Mouse (Mus musculus) heart, embryonic 14.5 days (tissue): ENCODE results near the gene Bud23. TPM values are rescaled to one million over a fixed set of nuclear protein-coding genes. Genes with fewer than 3 reads are reported as not detected.

Experiments
- ATAC-seq: fragments of 200-750 bp; cut with Nextera tagmentation; 2 replicates; pipeline ENCODE4 v1.8.0; 2017; ENCODE audit warnings: low read depth, moderate TSS enrichment; ENCODE audit not compliant: insufficient number of reproducible peaks, insufficient read depth, low FRiP score
- H3K27ac ChIP-seq, 2 experiments: fragments of 200-500 bp in 1 of 2; fragments of 300-500 bp in 1 of 2; sonication (generic) in 1 of 2; replicated peaks in 1 of 2; 2 replicates each; pipeline ENCODE4 v1.5.1; 2012 to 2014; ENCODE audit warnings: low read depth in 2 of 2, low read length in 2 of 2, control low read depth in 1 of 2, mild to moderate bottlenecking in 1 of 2, mixed read lengths in 1 of 2; ENCODE audit not compliant: control insufficient read depth in 1 of 2, insufficient read depth in 1 of 2
- H3K27me3 ChIP-seq: fragments of 300-500 bp; sonication (generic); 2 replicates; pipeline ENCODE4 v1.6.1; 2014; ENCODE audit warnings: mild to moderate bottlenecking, low read length, control low read depth; ENCODE audit not compliant: control insufficient read depth, insufficient read depth
- H3K36me3 ChIP-seq: fragments of 300-500 bp; sonication (generic); 2 replicates; pipeline ENCODE4 v1.6.1; 2014; ENCODE audit warnings: mild to moderate bottlenecking, control low read depth, low read length, mixed read lengths; ENCODE audit not compliant: control insufficient read depth, insufficient read depth
- H3K4me1 ChIP-seq, 2 experiments: fragments of 200-500 bp in 1 of 2; fragments of 300-500 bp in 1 of 2; sonication (generic) in 1 of 2; 2 replicates each; pipeline ENCODE4 v1.6.1; 2012 to 2014; ENCODE audit warnings: low read length in 2 of 2, control low read depth in 1 of 2, mixed read lengths in 1 of 2; ENCODE audit not compliant: control insufficient read depth in 2 of 2, insufficient read depth in 2 of 2
- H3K4me2 ChIP-seq: fragments of 300-500 bp; sonication (generic); 2 replicates; pipeline ENCODE4 v1.6.1; 2014; ENCODE audit warnings: mild to moderate bottlenecking, low read length
- H3K4me3 ChIP-seq, 2 experiments: fragments of 200-500 bp in 1 of 2; fragments of 300-500 bp in 1 of 2; sonication (generic) in 1 of 2; 2 replicates each; pipeline ENCODE4 v1.5.1; 2012 to 2014; ENCODE audit warnings: low read length in 2 of 2, mild to moderate bottlenecking in 2 of 2, control low read depth in 1 of 2, low read depth in 1 of 2, moderate library complexity in 1 of 2; ENCODE audit not compliant: control insufficient read depth in 1 of 2, insufficient read depth in 1 of 2
- H3K9ac ChIP-seq: fragments of 300-500 bp; sonication (generic); 2 replicates; pipeline ENCODE4 v1.6.1; 2014; ENCODE audit warnings: mild to moderate bottlenecking, low read length
- H3K9me3 ChIP-seq: fragments of 300-500 bp; sonication (generic); 2 replicates; pipeline ENCODE4 v1.6.1; 2016; ENCODE audit warnings: low read length, control low read depth; ENCODE audit not compliant: control insufficient read depth
- WGBS: fragments of 180-500 bp; shearing (Covaris S2); extraction: QIAGEN DNeasy Blood & Tissue Kit; methylation state at CpG from one replicate; pipeline ENCODE4 v1.1.7; 2014; 5-methylcytosine and 5-hydroxymethylcytosine counted together
- polyA plus RNA-seq: library from polyadenylated mRNA; unstranded; fragments of >200 nt; fragmentation: Nextera tagmentation; extraction: Ambion mirVana; gene quantifications from 2 replicates; pipeline ENCODE4 v1.2.1, GENCODE M21; 2014

Bud23 gene
- polyA plus RNA-seq, 1 experiment from 2014 or later, result 52.3 TPM

DNA sequence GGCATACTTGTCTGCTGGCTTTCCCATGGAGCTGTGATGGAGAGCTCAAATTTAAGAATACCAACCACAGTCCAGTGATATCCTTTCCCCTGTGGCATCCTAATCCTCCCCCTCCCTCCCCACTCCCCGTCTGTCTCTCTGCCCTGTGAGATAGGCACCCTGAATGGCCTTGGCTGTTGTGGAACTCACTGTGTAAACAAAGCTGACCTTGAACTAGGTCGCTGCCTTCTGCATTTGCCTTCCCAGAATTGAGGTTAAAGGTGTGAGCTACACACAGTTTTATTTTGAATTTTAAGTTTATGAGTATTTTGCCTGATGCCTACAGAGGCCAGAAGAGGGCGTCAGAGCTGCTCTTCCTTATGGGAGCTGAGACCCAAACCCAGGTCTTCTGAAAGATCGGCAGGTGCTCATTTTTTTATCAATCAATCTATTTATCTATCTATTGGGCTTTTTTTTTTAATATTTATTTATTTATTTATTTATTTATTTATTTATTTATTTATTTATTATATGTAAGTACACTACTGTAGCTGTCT is 48.5 kb downstream of the Bud23 start:
- no peak overlapping the region for H3K4me2 ChIP-seq
- WGBS, result 42% methylated on average over 4 of the region's 4 CpGs
- ATAC-seq, result no peak

GRCm38 (mm10) chr5:135015497-135015896 is 49.3 kb downstream of the Bud23 start:
- H3K27me3 ChIP-seq, result no peaks in the 10 kb centered on the region
- H3K9me3 ChIP-seq, result no peaks in the 10 kb centered on the region
- no peak overlapping the region for H3K4me2 ChIP-seq
- H3K36me3 ChIP-seq, result peaks cover 13% of the 10 kb centered on the region
- no peak overlapping the region for H3K9ac ChIP-seq
- no peak overlapping the region for H3K27ac ChIP-seq
- 14% methylated on average over 7 of the region's 7 CpGs for WGBS
- ATAC-seq, result no peak
- peaks cover 3 to 13% of the 10 kb centered on the region in 2 experiments for H3K4me1 ChIP-seq
- H3K4me3 ChIP-seq, result no peak overlapping the region

More for the DNA sequence above, 48.5 kb downstream of the Bud23 start:
- H3K36me3 ChIP-seq, result peaks cover 8% of the 10 kb centered on the region; the same call in 1 of the 2 replicates
- no peaks in the 10 kb centered on the region for H3K9me3 ChIP-seq
- no peaks in the 10 kb centered on the region for H3K27me3 ChIP-seq
- no peak overlapping the region for H3K27ac ChIP-seq
- no peak overlapping the region for H3K4me3 ChIP-seq
- H3K4me1 ChIP-seq, result peaks cover 5 to 16% of the 10 kb centered on the region in 2 experiments
- H3K9ac ChIP-seq, result no peak overlapping the region

GRCm38 (mm10) chr5:135012671-135013441 is 51.9 kb downstream of the Bud23 start:
- H3K9ac ChIP-seq, result 0 out of 2 replicates have a peak overlapping the region, but pooled peaks have one; percentile 18
- H3K9me3 ChIP-seq, result no peaks in the 10 kb centered on the region
- H3K4me1 ChIP-seq, result peaks cover 10 to 22% of the 10 kb centered on the region in 2 experiments
- H3K36me3 ChIP-seq, result peaks cover 13% of the 10 kb centered on the region
- no peak for ATAC-seq
- 12% methylated on average over 16 of the region's 16 CpGs for WGBS
- H3K4me2 ChIP-seq, result peak overlapping the region; percentile 24
- H3K27me3 ChIP-seq, result no peaks in the 10 kb centered on the region
- 0 out of 4 replicates have a peak overlapping the region, but pooled peaks of 1 of the 2 experiments have one; percentile 10 for H3K27ac ChIP-seq
- H3K4me3 ChIP-seq, result no peak overlapping the region

- H3K9me3 ChIP-seq, result no peaks in the 10 kb centered on the region
- H3K9ac ChIP-seq, result peak overlapping the region; percentile 18; the same call in 1 of the 2 replicates
- no peaks in the 10 kb centered on the region for H3K27me3 ChIP-seq
- 44% methylated on average over 26 of the region's 26 CpGs for WGBS
- H3K27ac ChIP-seq, result 0 out of 4 replicates have a peak overlapping the region, but pooled peaks of 1 of the 2 experiments have one; percentile 10
- no peak for ATAC-seq
- peaks cover 13% of the 10 kb centered on the region for H3K36me3 ChIP-seq
- no peak overlapping the region for H3K4me3 ChIP-seq
- H3K4me2 ChIP-seq, result peak overlapping the region; percentile 24
- peaks cover 10 to 22% of the 10 kb centered on the region in 2 experiments for H3K4me1 ChIP-seq
Observed at GRCm38 (mm10) chr5:135011809-135012613, 52.7 kb downstream of the Bud23 start.

DNA sequence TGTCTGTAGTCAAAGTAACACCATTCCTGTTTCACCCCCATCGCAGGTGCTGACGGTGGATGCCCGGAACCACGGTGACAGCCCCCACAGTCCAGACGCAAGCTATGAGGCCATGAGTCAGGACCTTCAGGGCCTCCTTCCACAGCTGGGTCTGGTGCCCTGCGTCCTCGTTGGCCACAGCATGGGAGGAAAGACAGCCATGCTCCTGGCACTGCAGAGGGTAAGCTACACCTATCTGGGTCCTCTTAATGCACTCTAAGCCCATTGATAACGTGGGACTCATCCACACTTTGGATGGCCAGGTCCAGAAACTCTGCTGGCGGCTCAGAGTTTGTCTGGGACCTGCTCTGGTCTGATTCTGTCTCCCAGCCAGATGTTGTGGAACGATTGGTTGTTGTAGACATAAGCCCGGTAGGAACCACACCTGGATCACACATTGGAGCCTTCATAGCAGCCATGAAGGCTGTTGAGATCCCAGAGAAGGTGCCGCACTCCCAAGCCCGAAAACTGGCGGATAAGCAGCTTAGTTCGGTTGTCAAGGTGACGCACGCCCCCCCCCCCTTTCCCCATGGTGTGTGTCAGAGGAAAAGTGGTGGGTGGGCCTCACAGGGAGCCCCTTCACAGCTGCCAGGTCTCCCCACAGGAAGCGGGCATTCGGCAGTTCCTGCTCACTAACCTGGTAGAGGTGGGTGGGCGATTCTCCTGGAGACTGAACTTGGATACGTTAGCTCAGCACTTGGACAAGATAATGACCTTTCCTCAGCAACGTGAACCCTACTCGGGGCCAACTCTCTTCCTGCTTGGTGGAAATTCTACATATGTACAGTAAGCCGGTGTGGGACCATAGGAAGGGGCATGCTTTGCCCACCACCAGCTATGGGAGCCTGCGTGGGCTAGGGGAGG is 53.7 kb downstream of the Bud23 start:
- Histone ChIP-seq H3K27me3 (no peaks in the 10 kb centered on the region), H3K9me3 (no peaks in the 10 kb centered on the region), H3K9ac (no peak overlapping the region), H3K4me1 (peaks cover 10 to 22% of the 10 kb centered on the region in 2 experiments), H3K36me3 (peaks cover 13% of the 10 kb centered on the region), H3K4me2 (no peak overlapping the region; the same call in 1 of the 2 replicates), H3K27ac (no peak overlapping the region), H3K4me3 (no peak overlapping the region)
- whole genome bisulfite sequencing, result 83% methylated on average over 25 of the region's 25 CpGs
- ATAC-seq, result no peak

DNA sequence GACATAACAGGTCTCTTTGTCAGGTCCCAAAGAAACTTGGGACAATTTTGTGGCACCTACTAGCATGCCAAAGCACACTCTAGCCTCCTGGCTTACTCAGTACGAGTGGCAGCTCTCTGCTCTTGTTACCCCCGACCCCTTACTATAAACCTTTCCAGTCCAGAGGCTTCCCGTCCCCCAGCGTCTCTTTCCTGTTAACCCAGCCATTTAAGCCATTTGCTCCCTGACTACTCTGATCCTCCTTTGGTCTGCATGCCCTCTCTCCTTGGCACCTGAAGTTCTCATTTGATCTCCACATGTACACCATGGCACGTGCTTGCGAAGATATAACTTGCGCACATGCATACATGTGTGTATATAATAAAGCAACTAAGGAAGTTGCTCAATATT is 54.4 kb downstream of the Bud23 start:
- peak overlapping the region; percentile 83 for H3K9ac ChIP-seq
- peak overlapping the region; percentile 91 for H3K4me2 ChIP-seq
- no peak for ATAC-seq
- H3K27me3 ChIP-seq, result no peaks in the 10 kb centered on the region
- peaks cover 10 to 19% of the 10 kb centered on the region in 2 experiments for H3K4me1 ChIP-seq
- WGBS, result 55% methylated on average over 7 of the region's 7 CpGs
- no peaks in the 10 kb centered on the region for H3K9me3 ChIP-seq
- H3K36me3 ChIP-seq, result peaks cover 13% of the 10 kb centered on the region
- peak overlapping the region; percentile 66 to 71; a peak in 3 of 4 replicates for H3K4me3 ChIP-seq
- peak overlapping the region; percentile 52 to 98 for H3K27ac ChIP-seq
